ENCODE assay signal across 20 mouse cellular contexts in the genomic region with DNA sequence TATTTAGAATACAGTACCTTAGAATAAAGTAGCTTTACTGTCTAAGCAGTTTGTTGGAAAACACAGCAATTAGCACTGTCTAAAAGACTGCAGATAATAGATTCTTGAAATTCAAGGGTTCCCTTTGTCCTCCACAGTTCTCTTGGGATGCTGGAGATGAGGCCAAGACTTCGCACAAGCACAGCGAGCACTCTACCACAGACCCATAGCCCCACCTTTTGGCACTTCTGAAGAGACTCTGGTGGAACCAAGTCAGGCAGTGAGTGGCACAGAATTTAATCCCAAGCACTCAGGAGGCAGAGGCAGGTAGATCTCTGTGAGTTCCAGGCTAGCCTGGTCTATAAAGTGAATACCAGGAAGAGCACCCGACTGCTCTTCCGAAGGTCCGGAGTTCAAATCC.
DNase-seq lines count a peak whose midpoint lies in the region; ATAC-seq and TF ChIP-seq lines count a peak whose summit lies in the region.
"Had no signal": no experiment of that assay in that cellular context is flagged by ENCODE, and none has a peak within 500 bp of the region (broad histone marks: within the 10 kb centered on the region; RNA-seq: fewer than 3 reads in every experiment).

No protein-coding gene starts in this region.

- TF ChIP-seq RAD21 in CH12.LX (IDR thresholded peaks at IDR 0.05; ENCODE audit: low read depth, low read length), result peak; percentile 76

- in situ Hi-C loops in CH12.LX (cut with MboI; ENCODE audit: low pct_ligation_motif_present, low pct_unique_long_range_greater_than_20kb, low sequenced_read_pairs), result loop anchor here (5.0 kb wide), 1 partner anchor 60 kb away; a partner anchor contains a TSS

- no peak for ATAC-seq in liver, embryonic 14.5 days (ENCODE audit: insufficient read depth)
- ATAC-seq: forebrain, embryonic 15.5 days had no signal

- dilution Hi-C loops in CH12.LX (cut with MboI; ENCODE audit: extremely low pct_ligation_motif_present, extremely low pct_unique_long_range_greater_than_20kb, low sequenced_read_pairs), result no loop called here

- H3K79me2 ChIP-seq in CH12.LX (replicated peaks; ENCODE audit: control insufficient read depth, extremely low read depth, insufficient read depth, poor library complexity, severe bottlenecking), result no peaks in the 10 kb centered on the region

- H3K27me3 ChIP-seq in liver, embryonic 14.5 days (ENCODE audit: control insufficient read depth, insufficient read depth, low read length), result no peaks in the 10 kb centered on the region
- H3K27me3 ChIP-seq in CH12.LX (replicated peaks), result no peaks in the 10 kb centered on the region
- H3K27me3 ChIP-seq: embryonic facial prominence, embryonic 12.5 days; forebrain, embryonic 15.5 days; limb, embryonic 13.5 days had no signal

- H3K9ac ChIP-seq in liver, embryonic 14.5 days (replicated peaks), result no peak overlapping the region
- no peak overlapping the region for H3K9ac ChIP-seq in CH12.LX (ENCODE audit: insufficient read depth, low read depth)
- H3K9ac ChIP-seq: embryonic facial prominence, embryonic 12.5 days; forebrain, embryonic 15.5 days; limb, embryonic 13.5 days; midbrain, embryonic 12.5 days had no signal

- no peaks in the 10 kb centered on the region for H3K36me3 ChIP-seq in liver, embryonic 14.5 days (replicated peaks; ENCODE audit: control insufficient read depth, insufficient read depth, low read depth)
- no peaks in the 10 kb centered on the region for H3K36me3 ChIP-seq in CH12.LX (replicated peaks in 1 of 2; ENCODE audit: control insufficient read depth in 1 of 2, insufficient read depth in 1 of 2, low read length in 1 of 2)
- H3K36me3 ChIP-seq: embryonic facial prominence, embryonic 12.5 days; forebrain, embryonic 15.5 days; hindbrain, embryonic 10.5 days; limb, embryonic 13.5 days; midbrain, embryonic 12.5 days had no signal

- no peak overlapping the region for H3K27ac ChIP-seq in liver, embryonic 14.5 days
- no peak overlapping the region for H3K27ac ChIP-seq in CH12.LX (ENCODE audit: insufficient read depth, low read depth)
- no peak overlapping the region for H3K27ac ChIP-seq in bone marrow, adult 2 months (ENCODE audit: control insufficient read depth, insufficient read depth, low read depth, low read length, poor library complexity)
- H3K27ac ChIP-seq: forebrain, embryonic 15.5 days; midbrain, embryonic 12.5 days had no signal

- TF ChIP-seq POLR2A in CH12.LX (IDR thresholded peaks at IDR 0.05; ENCODE audit: low read depth, low read length), result no peak
- TF ChIP-seq POLR2A in bone marrow, adult 2 months (IDR thresholded peaks at IDR 0.05; ENCODE audit: borderline replicate concordance, control insufficient read depth, low read depth, low read length), result no peak

- TF ChIP-seq EP300 in liver, embryonic 14.5 days (IDR thresholded peaks at IDR 0.05; ENCODE audit: low read depth), result no peak
- no peak for TF ChIP-seq EP300 in CH12.LX (IDR thresholded peaks at IDR 0.05; ENCODE audit: low read length)

- H3K4me2 ChIP-seq in liver, embryonic 14.5 days (ENCODE audit: low read depth), result no peak overlapping the region
- no peak overlapping the region for H3K4me2 ChIP-seq in CH12.LX (ENCODE audit: insufficient read depth, low read depth, poor library complexity, severe bottlenecking)
- H3K4me2 ChIP-seq: embryonic facial prominence, embryonic 12.5 days; forebrain, embryonic 15.5 days; midbrain, embryonic 12.5 days had no signal

- peak; percentile 31; the same call in 1 of the 2 replicates for TF ChIP-seq CTCF in liver, embryonic 14.5 days (IDR thresholded peaks at IDR 0.05; ENCODE audit: low read depth)
- peak in 1 of 2 experiments; percentile 73; a peak in 2 of 4 replicates for TF ChIP-seq CTCF in CH12.LX (conservative IDR thresholded peaks at IDR 0.05 in 1 of 2, IDR thresholded peaks at IDR 0.05 in 1 of 2; ENCODE audit: low read depth in 2 of 2, low read length in 2 of 2)
- TF ChIP-seq CTCF in bone marrow, adult 2 months (IDR thresholded peaks at IDR 0.05; ENCODE audit: control insufficient read depth, insufficient read depth, low read length), result peak; percentile 37; the same call in 1 of the 2 replicates

- no peaks in the 10 kb centered on the region for H3K9me3 ChIP-seq in liver, embryonic 14.5 days (ENCODE audit: control insufficient read depth, low read length)
- no peaks in the 10 kb centered on the region for H3K9me3 ChIP-seq in CH12.LX (replicated peaks; ENCODE audit: low read length)
- H3K9me3 ChIP-seq: embryonic facial prominence, embryonic 12.5 days; forebrain, embryonic 15.5 days; hindbrain, embryonic 10.5 days; limb, embryonic 13.5 days; midbrain, embryonic 12.5 days had no signal

- no peak for DNase-seq in liver, embryonic 14.5 days (ENCODE audit: low read depth in 3 of 3, low spot score in 3 of 3)
- no peak for DNase-seq in liver
- no peak for DNase-seq in CH12.LX (ENCODE audit: extremely low read depth)
- peak; percentile 58 for DNase-seq in ES-CJ7 (ENCODE audit: low read depth, low spot score)
- DNase-seq in urinary bladder, postnatal 14 days (ENCODE audit: low spot score), result no peak
- no peak for DNase-seq in T-cell, adult 2 months (ENCODE audit: low spot score)
- no peak for DNase-seq in layer of hippocampus, adult 11-12 months (ENCODE audit: low spot score)
- DNase-seq: adrenal gland, adult 2 months; cerebellum, adult 9-10 months; kidney, adult 9 months; kidney, postnatal 4 days; lung, postnatal 10 days; right cerebral cortex, postnatal 25 days; thymus, postnatal 4 days had no signal

- H3K4me3 ChIP-seq in liver, embryonic 14.5 days (ENCODE audit: insufficient read depth in 1 of 2, low read depth in 2 of 2, low read length in 2 of 2), result no peak overlapping the region
- H3K4me3 ChIP-seq in CH12.LX (replicated peaks in 1 of 3; ENCODE audit: low read depth in 2 of 3, low read length in 2 of 3, poor library complexity in 1 of 3), result no peak overlapping the region
- no peak overlapping the region for H3K4me3 ChIP-seq in bone marrow, adult 2 months (replicated peaks; ENCODE audit: control insufficient read depth, low read depth, low read length)
- H3K4me3 ChIP-seq: embryonic facial prominence, embryonic 12.5 days; forebrain, embryonic 15.5 days; midbrain, embryonic 12.5 days had no signal

- H3K4me1 ChIP-seq in liver, embryonic 14.5 days (replicated peaks; ENCODE audit: control insufficient read depth in 2 of 2, insufficient read depth in 2 of 2, low read length in 1 of 2), result peaks cover 11 to 31% of the 10 kb centered on the region in 2 experiments
- H3K4me1 ChIP-seq in CH12.LX (ENCODE audit: control insufficient read depth in 1 of 2, insufficient read depth in 2 of 2), result peaks cover 4 to 33% of the 10 kb centered on the region in 2 experiments
- H3K4me1 ChIP-seq in bone marrow, adult 2 months (ENCODE audit: control insufficient read depth, insufficient read depth, low read length), result peaks cover 2% of the 10 kb centered on the region; the same call in 1 of the 2 replicates

- 79% methylated on average over 5 of the region's 5 CpGs for WGBS in liver, embryonic 14.5 days (ENCODE audit: insufficient replicate concordance)
- 81% methylated on average over 5 of the region's 5 CpGs for WGBS in bone marrow, adult 2 months

TF ChIP-seq in CH12.LX, 34 proteins besides CTCF, POLR2A, EP300 and RAD21:
- no peak for TF ChIP-seq HCFC1 (IDR thresholded peaks at IDR 0.05; ENCODE audit: low read depth, low read length)
- TF ChIP-seq ZC3H11A (IDR thresholded peaks at IDR 0.05; ENCODE audit: low read depth, low read length), result peak; percentile 19; the same call in 1 of the 2 replicates
- no peak for TF ChIP-seq KAT2A (IDR thresholded peaks at IDR 0.05; ENCODE audit: insufficient replicate concordance, low read length)
- no peak for TF ChIP-seq POLR2AphosphoS2 (IDR thresholded peaks at IDR 0.05; ENCODE audit: low read depth, low read length)
- peak; percentile 65 for TF ChIP-seq SMC3 (IDR thresholded peaks at IDR 0.05; ENCODE audit: low read depth, low read length)
